Mouse (Mus musculus) megakaryocyte progenitor cell, adult 5-6 weeks (primary cell): ENCODE data around the gene A830031A19Rik. TPM values are rescaled to one million over a fixed set of nuclear protein-coding genes. Genes with fewer than 3 reads are reported as not detected.
A peak's percentile ranks its signal among the peaks of the same experiment; 100 is the strongest.

Experiments used
- ATAC-seq: replicated peaks from 2 replicates; pipeline ENCODE4 v1.8.0; 2016; ENCODE audit warnings: mild to moderate bottlenecking, moderate TSS enrichment, inconsistent platforms; ENCODE audit not compliant: poor library complexity
- total RNA-seq, 2 experiments: library from RNA; stranded (forward) in 1 of 2; stranded (reverse) in 1 of 2; fragments of 157-497, 149-512 nt in 1 of 2; fragments of 200-1000 nt in 1 of 2; gene quantifications; 2 replicates each; pipeline versions ENCODE4 v1.2.3 to v1.2.4; 2015 to 2017

Gene A830031A19Rik
- total RNA-seq, 2 experiments from 2014 or later = not detected

DNA sequence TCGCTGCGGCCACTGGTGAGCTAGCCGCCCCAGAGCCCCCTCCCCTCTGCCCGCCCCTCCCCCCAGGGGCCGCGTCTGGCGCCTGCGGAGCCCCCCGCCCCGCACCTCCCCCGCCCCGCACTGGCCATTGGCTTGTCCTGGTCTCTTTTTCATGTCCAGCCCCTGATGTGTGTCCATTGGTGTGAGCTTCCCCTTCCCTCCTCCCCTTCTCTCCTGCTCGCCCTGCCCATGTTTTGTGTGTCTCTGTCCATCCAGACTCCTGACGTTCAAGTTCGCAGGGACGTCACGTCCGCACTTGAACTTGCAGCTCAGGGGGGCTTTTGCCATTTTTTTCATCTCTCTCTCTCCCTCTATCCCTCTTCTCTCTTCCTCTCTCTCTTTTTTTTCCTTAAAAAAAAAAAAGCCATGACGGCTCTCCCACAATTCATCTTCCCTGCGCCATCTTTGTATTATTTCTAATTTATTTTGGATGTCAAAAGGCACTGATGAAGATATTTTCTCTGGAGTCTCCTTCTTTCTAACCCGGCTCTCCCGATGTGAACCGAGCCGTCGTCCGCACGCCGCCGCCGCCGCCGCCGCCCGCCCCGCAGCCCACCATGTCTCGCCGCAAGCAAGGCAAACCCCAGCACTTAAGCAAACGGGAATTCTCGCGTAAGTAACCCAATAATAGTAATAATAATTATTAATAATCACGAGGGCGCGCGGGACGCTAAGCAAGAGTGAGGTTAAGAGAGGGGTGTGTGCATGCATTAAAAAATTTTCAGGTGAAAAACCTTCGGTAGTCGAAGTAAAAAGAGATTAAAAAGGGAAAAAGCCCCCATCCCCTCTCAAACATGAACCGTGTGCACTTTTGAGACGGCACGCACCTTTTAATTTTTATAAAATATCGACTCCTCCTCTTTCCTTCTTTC is 3.2 kb upstream of the A830031A19Rik start, which contains the start of gene Bcl11a:
TSS of gene Bcl11a (plus strand) at position 262 of the 911 bp plus-strand sequence.
- ATAC-seq = peak; percentile 40

DNA sequence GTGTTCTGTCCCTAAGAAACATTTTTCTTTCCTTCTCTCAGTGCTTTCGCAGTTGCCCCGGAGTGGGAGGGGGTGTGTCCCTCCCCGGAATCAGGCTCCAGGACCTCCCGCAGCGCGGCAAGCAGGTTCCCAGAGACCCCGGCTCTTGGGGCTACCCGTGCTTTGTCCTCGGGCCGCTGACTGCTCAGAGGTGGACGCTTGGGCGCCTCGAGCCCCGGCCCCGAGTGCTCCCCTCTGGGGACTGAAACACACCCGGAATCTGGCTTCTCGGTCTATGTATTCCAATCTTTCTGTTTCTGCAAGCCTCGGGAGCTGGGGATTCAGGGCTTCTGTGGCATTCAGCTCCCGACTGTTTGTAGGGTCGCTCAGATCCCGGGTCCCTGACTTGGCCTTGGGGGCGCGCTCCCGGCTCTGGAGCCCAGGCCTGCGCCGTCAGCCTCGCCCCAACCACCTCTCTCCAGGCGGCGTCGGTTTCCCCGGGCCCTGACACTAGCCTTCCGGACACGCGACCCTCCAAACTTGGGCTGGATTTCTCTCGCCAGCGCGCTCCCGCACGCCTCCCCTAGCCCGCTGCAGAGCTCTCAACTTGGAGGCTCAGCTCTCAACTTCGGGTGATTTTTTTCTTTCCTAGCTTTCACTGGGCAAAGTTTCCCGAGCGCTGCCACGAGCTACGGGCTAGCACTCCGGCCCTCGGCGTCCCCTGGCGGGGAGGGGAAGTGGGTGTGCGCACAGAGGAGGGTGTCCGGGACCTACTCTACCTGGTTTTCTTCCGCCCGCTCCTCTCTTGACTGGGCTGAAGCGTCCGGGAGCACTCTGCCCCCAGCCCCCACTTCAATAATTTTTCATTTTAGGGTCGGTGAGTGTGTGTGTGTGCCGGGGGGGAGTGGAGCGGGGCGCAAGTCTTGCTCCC is 2.2 kb upstream of the A830031A19Rik start:
- peak; percentile 22 for ATAC-seq

DNA sequence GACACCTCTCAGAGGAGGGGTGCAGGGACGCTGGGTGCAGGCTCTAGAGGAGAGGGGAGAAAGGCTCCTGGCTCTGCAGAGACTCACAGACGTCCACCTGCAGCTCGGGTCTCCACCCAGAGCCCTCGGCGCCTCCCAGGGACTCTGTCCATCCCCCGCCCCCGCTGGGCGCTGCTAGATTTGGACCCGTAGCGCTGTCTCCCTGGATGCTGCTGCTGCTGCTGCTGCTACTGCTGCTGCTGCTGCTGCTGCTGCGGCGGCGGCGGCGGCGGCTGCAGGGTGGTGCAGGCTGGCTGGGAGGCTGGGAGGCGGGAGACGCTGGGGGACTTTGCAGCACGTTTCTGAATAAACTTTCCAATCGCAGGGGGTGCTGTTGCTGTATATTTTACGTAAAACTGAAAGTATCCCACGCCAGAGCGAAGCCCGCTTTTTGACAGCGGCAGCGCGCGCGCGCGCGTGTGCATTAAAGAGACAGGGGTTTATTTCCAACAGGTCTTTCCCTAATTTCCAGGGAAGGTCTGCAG is 1.3 kb upstream of the A830031A19Rik start:
- peak; percentile 36 for ATAC-seq

DNA sequence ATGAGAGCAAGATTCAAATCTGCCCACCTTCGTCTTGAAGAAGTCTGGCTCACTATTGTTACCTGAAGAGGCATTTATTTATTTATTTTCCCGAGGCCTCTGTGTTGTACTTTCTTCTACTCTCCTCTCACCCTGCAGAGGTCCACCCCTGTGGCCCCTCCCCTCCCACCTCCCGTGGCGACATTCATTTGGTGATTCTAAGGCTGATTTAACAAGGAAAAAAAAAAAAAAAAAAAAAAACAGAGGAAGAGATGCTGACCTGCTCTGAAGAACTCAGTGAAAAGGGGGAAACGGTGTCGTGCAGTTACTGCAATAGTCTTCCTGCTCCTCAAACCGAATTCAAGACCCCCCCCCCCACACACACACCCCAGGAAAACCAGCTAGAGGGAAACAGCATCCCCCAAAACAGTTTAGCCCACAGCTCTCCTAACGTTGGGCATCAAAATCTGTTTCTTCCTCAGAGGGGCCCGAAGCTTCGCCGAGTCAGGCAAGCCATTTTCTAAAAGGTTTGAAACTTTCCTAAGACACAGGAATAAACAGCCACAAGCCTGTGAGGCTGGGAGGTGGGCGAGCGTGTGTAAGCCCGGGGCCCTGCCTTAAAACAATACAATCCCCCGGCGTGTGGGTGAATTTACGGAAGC is 752 bp upstream of the A830031A19Rik start:
- no peak for ATAC-seq

DNA sequence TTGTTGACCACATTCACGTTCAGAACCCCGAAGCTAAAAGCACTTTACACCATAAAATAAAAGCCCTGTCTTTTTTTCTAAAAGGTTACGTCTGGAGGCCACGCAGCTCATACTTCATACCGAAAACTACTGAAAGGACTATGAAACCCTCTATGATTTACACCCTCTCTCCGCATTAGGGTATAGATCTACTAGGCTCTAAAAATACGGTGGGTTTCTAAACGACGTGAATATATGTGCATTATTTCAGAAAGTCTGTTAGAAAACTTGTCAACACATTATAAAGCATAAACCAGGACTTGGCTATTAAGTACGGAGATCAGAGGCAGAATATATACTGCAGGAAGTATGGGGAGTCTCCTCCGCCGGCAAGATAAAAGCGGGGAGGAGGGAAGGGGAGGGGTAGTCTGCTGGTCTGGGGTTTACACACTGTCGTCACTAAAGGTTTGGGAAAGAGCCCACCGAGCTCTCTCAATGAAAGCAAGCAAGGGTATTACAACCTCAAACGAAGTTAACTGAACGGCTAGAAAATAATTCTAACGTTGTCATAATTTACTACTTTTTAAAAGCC is 748 bp downstream of the A830031A19Rik start:
- ATAC-seq = no peak

DNA sequence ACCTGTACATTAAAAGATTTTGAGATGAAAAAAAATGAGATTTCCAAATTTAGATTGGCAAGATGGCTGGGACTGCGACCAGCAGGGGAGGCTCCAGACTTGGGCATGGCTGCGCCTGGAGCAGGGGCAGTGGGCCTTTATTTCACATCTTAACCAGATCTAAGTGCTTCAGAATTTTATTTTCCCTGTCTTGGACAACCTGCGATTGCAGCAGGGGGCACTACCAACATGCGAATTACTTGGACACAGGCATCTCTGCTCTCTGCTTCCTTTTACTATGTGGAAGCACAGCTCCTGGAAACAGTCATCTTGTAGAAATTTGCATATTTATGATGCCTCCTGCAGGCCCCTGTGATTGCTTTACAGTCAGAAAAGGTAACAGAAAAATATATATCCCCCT is 9.5 kb downstream of the A830031A19Rik start:
- ATAC-seq = peak; percentile 67

DNA sequence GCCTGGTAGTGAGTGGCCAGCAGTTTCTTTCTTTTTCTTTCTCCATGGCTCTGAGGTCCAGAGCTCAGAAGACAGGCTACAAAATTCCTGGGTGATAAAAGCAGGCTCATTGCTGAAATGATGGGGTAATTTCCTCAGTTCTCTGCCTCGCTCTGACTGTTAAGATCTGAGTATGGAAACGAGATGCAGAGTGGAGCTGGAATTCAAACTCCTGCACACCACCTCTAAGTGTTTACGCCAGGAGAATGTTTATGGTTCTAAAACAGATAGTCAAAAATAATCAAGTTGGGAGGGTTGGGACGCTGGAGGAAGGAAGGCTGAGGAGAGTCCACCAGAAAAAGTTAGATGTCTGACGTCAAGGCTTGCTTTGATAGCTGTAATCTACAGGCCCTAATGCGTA is 10.6 kb downstream of the A830031A19Rik start:
- no peak for ATAC-seq

DNA sequence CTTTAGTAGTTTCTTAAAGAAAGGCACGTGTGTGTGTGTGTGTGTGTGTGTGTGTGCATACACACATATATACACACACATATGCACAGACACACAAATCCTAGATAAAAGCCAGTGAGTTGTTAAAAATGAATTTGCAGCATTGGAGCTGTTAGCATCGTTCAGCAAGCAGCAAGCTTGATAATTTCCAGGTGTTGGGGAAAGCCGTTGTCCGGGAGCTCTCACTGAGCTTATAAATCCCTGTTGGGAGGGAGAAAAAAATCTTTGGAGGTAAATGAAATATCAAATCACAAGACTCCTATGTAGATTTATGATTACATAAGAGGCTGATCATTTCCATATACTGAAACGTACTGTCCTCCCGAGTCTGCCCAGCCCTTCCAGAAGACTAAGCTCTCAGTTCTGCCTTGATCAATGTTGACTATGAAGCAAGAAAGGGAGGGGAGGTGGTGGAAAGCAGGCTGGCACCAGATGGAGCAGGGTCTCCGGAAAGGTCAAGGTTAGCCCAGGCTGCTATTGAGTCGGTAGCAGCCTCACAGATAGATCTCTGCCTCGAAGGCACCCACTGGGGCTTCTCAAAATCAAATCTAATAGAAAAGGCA is 12.3 kb downstream of the A830031A19Rik start:
- no peak for ATAC-seq

DNA sequence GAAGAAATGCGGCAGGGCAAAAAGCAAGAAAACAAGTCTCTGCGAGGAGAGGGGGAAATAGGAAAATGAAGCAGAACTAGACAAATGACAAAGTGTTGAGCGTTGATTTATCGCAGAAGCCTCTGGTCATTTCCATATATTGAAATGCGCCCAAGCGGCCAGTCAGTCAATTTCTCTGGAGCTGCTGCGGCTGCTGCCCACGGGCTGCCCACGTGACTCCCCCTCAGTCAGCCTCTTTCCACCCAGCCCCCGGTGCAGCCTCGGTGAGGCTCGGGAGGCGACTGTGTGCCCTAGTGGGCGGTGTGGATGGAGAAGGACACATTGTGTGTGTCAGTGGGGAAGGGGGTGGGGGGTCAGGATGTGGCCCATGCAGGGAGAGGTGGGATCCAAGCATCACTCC is 13.0 kb downstream of the A830031A19Rik start:
- peak; percentile 58 for ATAC-seq

DNA sequence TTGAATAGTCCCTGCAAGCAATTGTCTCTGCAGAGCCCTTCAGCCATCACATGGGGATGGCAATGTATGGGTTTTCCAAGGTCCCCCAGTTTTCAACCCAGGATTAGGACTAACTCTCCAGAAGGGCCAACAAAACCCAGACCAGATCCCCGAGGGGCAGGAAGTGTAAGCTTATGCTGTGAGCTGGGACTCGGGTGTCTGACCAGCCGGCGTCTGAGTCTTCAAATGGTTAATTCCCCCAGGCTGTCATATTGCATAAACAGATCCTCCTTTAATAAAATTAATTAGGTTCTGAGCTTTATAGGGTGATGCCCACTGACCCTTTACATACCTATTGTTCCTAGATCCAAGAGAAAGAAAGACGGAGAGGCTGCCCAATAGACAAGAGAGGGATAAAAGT is 14.4 kb downstream of the A830031A19Rik start:
- no peak for ATAC-seq

DNA sequence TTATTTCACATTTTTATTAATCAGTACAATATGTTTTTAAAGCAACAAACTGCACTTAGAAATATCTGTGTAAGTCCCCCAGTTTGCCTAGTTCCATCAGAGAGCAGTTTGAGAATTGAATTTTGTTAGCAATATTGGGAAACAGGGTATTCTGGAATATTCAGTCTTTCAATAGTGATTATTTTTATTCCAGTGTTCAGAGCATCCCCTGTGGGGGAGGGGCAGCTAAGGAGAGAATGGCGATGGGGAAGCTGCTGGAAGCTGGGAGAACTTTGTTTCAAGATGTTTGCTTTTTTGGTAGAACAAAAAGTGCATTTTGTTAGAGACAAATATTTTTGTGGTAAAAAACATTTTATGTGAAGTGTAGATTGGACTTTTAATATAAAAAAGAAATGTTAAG is 15.7 kb downstream of the A830031A19Rik start:
- ATAC-seq = no peak

DNA sequence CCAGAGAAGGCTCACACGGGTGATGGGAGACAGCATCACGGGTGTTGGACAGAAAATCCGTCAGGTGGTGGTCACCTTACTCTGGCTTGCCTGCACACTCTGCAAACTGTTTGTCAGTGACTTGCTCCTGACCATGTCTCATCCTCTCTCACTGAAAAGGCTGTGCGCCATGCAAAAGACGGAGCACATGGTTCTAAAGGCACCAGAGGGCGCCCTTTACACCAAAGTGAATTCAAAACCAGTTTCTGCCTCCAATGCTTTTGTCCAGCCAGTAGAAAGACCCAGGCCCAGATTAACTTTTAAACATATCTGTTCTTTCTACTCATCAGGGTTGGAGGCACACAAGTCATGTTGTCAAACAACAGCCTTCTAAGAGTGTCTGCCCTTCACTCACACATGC is 22.0 kb downstream of the A830031A19Rik start:
- no peak; the same call in 1 of the 2 replicates for ATAC-seq

DNA sequence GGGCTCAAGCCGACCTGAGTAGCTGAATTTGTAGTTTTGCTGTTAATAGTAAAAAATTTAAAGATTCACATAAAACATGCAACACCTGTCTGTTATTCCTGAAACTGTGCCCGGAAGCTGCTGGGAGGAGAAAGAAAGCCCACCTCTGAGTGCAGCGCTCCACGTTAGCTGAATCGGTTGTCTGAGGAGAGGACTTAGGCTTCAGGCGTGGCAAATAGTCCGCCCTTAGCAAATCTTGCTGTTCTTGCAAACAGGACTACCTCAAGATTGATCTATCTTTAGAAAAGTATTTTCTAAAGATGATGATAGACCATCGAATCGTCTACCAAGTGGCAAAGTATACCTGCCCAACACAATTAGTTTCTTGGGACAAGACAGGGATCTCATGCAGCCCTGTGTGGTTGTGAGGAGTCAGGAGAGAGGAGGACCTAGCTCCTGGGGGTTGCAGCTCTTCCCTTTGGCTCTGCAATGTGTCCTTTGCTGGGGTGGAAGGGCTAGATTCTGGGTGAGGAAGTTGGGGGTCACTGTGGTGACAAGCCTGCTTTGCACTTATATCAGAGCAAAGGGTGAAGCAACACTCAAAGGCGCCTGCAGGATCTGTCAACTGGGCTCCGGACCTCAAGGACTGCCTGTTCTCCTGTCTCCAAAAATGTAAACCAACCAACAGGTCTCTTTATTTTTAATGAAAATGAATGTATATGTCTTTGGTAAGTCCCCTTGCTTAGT is 24.7 kb downstream of the A830031A19Rik start:
- ATAC-seq = peak; percentile 52

DNA sequence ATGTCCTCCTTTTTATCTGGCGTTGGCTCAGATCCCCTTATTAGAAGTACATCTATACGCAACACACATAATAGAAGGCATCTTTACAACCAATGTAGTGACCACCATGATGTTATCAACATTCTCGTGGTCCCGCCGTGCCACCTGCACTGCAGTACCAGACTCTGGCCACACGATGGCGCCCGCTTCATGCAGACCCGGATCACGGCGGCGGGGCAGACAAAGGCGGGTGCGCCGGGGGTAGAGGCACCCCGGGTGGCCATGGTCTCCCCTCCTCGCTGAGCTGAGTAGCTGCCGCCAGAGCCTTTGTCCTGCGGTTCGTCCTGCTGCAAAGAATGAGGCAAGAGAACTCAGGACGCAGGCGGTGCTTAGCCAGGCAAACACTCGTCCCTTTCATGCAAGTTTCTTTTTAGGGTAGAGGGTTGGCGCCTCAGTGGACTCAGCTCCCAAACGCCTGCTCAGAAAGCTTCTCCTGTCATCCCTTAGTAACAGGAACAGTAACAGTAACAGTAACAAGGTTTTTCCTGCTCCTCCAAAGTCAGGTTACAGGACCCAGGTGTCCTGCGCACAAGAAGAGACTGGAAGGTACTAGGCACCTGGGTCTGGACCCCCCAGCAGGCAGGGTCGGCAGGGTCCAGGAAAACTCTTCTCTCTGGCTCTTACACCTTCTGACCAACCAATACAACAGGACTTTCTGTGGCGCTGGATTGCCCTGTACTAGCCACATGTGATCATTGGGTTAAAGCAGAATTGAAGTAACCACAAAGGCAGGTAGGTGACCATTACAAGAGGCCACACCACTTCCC is 25.4 kb downstream of the A830031A19Rik start:
- peak; percentile 98 for ATAC-seq

DNA sequence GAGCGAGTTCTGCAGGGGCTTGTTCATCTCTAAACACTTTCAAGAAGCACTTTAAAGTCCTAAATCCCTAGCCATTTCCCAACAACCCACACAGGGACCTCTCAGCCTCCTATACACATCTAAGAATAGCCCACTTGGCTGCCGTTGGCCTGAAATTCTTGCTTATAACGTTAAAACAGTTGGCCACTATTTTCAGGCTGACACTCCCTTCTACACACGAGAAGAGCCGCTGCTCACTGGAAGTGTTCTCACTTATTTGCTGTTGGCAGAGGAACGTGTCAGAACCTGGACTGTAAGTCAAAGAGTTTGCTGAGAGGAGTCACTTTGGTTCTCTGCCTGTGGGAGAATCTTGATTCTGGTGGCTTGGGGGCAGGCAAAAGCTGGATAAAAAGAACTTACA is 30.8 kb downstream of the A830031A19Rik start:
- ATAC-seq = no peak

DNA sequence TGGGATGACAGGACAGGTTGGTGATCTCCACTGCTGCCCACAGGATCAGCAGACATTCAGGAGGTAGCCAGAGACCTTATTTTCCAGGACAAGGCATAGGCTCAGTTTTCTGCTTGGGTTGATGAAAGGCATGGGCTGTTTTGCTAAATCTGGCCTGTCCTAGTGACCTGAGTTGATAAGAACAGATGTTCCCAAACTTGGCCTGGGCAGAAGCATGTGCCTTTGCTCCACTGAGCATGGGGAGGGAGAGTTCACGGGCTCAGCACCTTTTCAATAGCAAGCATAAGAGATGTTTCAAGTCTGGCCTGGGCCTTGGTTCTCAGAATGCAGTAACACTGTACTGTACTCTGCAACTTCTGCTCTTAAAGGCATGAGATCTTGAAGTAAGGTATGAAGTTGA is 54.1 kb downstream of the A830031A19Rik start:
- ATAC-seq = no peak

DNA sequence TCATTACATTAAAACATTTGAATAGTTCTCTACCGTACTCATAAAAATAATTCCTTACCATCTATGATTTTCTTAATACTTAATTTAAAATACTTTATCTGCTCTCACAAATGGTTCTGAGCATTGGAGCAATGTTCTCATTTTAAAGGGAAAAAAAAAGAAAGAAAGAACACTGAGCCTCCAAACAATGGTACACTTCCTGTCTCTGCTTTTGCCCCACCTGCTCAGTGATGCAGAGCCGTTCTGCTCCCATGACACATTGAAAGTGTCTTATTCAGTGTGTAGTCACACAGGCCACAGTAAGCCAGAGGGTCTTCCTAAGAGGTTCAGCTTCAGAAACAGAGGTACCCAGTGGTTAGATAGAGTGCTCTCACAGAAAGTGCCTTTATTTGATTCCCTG is 56.1 kb downstream of the A830031A19Rik start:
- ATAC-seq = no peak

DNA sequence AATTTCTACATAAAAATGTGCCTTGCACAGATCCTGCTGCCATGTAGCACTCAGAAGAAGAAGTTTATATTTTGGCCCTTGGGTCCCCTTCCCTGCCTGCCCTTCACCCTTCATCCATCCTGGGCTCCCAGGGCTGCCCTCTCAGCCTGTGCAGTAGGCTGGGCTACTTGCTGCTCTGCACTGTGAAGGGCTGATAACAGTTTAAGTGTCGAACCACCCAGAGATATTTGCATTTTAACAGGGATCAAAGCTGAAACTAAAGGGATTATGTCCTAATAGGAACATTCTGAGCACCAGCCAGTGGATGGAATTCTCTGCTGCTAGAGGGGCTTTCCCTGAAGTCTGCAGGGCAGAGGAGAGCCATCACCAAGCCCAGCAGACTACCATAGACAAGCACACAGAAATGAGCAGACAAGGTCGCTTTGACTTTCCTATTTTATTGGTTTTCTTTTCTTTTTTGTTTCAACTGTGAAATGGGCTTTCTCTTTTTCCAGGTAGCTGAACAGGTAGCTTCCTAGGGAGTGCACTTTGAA is 58.1 kb downstream of the A830031A19Rik start:
- ATAC-seq = no peak
